Mouse (Mus musculus) cerebellum, adult 2 months (tissue): Measurements from ENCODE around the gene Faf2.

ENCODE experiments used
- CTCF ChIP-seq: fragments of 200-500 bp; IDR thresholded peaks from 2 replicates; pipeline ENCODE4 v1.5.1; 2011; ENCODE audit warnings: low read depth, mild to moderate bottlenecking, control low read depth, low read length, moderate library complexity, borderline replicate concordance; ENCODE audit not compliant: insufficient read depth
- POLR2A ChIP-seq: fragments of 200-500 bp; IDR thresholded peaks from 2 replicates; pipeline ENCODE4 v1.6.1; 2011; ENCODE audit warnings: low read length, control low read depth, borderline replicate concordance; ENCODE audit not compliant: insufficient read depth

GRCm38 (mm10) chr13:54702507-54702906, 80.9 kb downstream of the Faf2 start:
- TF ChIP-seq CTCF (no peak), POLR2A (no peak)
